Mouse (Mus musculus) G1E (cell line): ENCODE data around the gene Rsrc1.

Experiments used
- CTCF ChIP-seq: IDR thresholded peaks from 2 replicates; pipeline ENCODE4 v1.5.1; 2012; ENCODE audit warnings: low read depth, low read length, inconsistent platforms, mixed read lengths
- GATA1 ChIP-seq: IDR thresholded peaks from 2 replicates; pipeline ENCODE4 v1.6.1; 2012; ENCODE audit warnings: borderline replicate concordance, low read length, inconsistent platforms, mixed read lengths
- POLR2AphosphoS5 ChIP-seq: IDR thresholded peaks from 2 replicates; pipeline ENCODE4 v1.6.1; 2012; ENCODE audit warnings: low read depth, low read length, inconsistent platforms; ENCODE audit not compliant: insufficient replicate concordance
- TAL1 ChIP-seq: conservative IDR thresholded peaks from 2 replicates; pipeline ENCODE4 v1.6.1; 2012; ENCODE audit warnings: low read depth, low read length, inconsistent platforms, mixed read lengths

- TF ChIP-seq CTCF: no peak
- TF ChIP-seq GATA1: no peak
- no peak for TF ChIP-seq TAL1
- TF ChIP-seq POLR2AphosphoS5: no peak
These were observed 328.6 kb downstream of the Rsrc1 start for GRCm38 (mm10) chr3:67309644-67310311.
